Mouse (Mus musculus): ENCODE results near the gene Ppm1k.
A peak's percentile ranks its signal among the peaks of the same experiment; 100 is the strongest.

DNA sequence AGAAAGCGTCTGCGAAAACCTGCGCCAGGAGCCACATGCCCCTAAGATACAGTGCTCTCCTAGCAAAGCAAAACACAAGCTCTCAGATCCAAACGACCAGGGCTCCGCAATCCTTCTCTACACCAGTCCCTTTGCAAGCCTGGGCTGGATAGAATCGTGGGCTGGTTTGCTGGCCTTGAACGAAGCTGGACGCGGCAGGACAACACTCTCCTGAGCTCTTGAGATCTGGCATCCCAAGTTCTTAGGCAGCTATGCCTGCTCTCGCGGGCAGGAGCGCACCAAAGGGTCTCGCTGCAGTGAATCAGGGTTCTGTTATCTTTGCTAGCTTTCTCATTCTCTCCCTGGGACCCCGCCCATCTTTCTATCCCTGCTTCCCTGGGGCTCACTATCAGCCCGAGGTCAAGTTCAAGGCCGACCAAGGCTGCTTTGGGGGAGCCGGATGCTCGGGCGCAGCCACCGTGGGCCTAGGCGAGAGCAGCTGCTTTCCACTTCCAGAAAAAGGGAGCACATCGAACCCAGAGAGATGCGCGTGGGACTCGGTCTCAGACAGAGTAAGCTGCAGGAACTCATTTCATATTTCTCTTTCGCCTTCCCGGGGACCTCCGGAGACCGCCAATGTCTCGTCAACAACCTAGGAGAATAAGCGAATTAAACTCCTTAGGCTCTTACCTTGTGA lies 519 bp downstream of the Ppm1k start:
- TF ChIP-seq POLR2AphosphoS2 (IDR thresholded peaks at IDR 0.05; ENCODE audit: low read length), result no peak
- TF ChIP-seq GATA1 (IDR thresholded peaks at IDR 0.05; ENCODE audit: low read depth, low read length), result no peak
- no peak for TF ChIP-seq JUND (IDR thresholded peaks at IDR 0.05; ENCODE audit: low read depth, low read length)
- TF ChIP-seq POLR2A (IDR thresholded peaks at IDR 0.05; ENCODE audit: control insufficient read depth in 1 of 2, insufficient read depth in 1 of 2, low read depth in 1 of 2, low read length in 2 of 2, poor library complexity in 1 of 2), result no peak
- TF ChIP-seq NELFE (IDR thresholded peaks at IDR 0.05; ENCODE audit: low read depth, low read length), result 0 out of 2 replicates have a peak, but pooled peaks have one; percentile 6
- TF ChIP-seq ELF1 (IDR thresholded peaks at IDR 0.05; ENCODE audit: low read depth, low read length), result no peak
